ENCODE assay signal across 26 mouse cellular contexts in the genomic region with DNA sequence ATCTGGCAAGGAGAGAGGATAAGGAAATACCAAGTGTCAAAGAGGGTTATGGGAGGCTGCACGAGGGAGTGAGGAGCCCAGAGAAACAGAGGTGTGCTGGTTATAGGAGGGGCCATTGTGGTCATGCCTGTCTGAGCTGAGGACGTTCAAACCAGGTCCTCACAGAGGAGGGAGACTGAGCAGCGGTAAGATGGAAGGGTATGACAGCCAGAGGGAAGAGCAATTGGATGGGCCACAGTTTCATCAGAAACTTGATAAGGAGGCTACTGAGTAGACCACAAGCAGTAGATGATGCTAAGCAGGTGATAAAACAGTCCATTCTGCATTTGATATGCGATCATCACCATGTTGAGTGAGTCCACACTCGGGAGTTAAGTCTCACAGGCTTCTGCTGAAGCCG.
DNase-seq lines count a peak whose midpoint lies in the region; ATAC-seq and TF ChIP-seq lines count a peak whose summit lies in the region.
"Had no signal": no experiment of that assay in that cellular context is flagged by ENCODE, and none has a peak within 500 bp of the region (broad histone marks: within the 10 kb centered on the region; RNA-seq: fewer than 3 reads in every experiment).

No protein-coding gene starts in this region.

- H3K9me3 ChIP-seq in heart, embryonic 11.5 days (replicated peaks; ENCODE audit: control insufficient read depth, low read length) = no peaks in the 10 kb centered on the region
- H3K9me3 ChIP-seq in kidney, embryonic 15.5 days (replicated peaks) = no peaks in the 10 kb centered on the region
- no peaks in the 10 kb centered on the region for H3K9me3 ChIP-seq in MEL (replicated peaks; ENCODE audit: insufficient read depth, low read length)
- H3K9me3 ChIP-seq: embryonic facial prominence, embryonic 13.5 days; embryonic facial prominence, embryonic 15.5 days; forebrain, embryonic 10.5 days; forebrain, embryonic 12.5 days had no signal

- H3K4me2 ChIP-seq in heart, embryonic 11.5 days = no peak overlapping the region
- H3K4me2 ChIP-seq in kidney, embryonic 15.5 days = no peak overlapping the region
- H3K4me2 ChIP-seq: embryonic facial prominence, embryonic 13.5 days; embryonic facial prominence, embryonic 15.5 days; forebrain, embryonic 12.5 days had no signal

- no peaks in the 10 kb centered on the region for H3K36me3 ChIP-seq in heart, embryonic 11.5 days (ENCODE audit: control insufficient read depth, insufficient read depth, low read length)
- H3K36me3 ChIP-seq in kidney, embryonic 15.5 days = no peaks in the 10 kb centered on the region
- H3K36me3 ChIP-seq in MEL (ENCODE audit: control insufficient read depth in 1 of 2, insufficient read depth in 2 of 2, low read length in 2 of 2) = peaks cover 2 to 43% of the 10 kb centered on the region in 2 experiments
- H3K36me3 ChIP-seq: embryonic facial prominence, embryonic 13.5 days; embryonic facial prominence, embryonic 15.5 days; forebrain, embryonic 10.5 days; forebrain, embryonic 12.5 days had no signal

- H3K79me2 ChIP-seq in MEL (ENCODE audit: control insufficient read depth, insufficient read depth, low read length, poor library complexity) = no peaks in the 10 kb centered on the region; the same call in 1 of the 2 replicates

- H3K27me3 ChIP-seq in heart, embryonic 11.5 days (ENCODE audit: control insufficient read depth, insufficient read depth, low read length) = peaks cover 12% of the 10 kb centered on the region; the same call in 1 of the 2 replicates
- no peaks in the 10 kb centered on the region for H3K27me3 ChIP-seq in kidney, embryonic 15.5 days
- H3K27me3 ChIP-seq in MEL (ENCODE audit: control insufficient read depth in 1 of 2, insufficient read depth in 2 of 2, low read length in 2 of 2) = no peaks in the 10 kb centered on the region
- H3K27me3 ChIP-seq: embryonic facial prominence, embryonic 13.5 days; embryonic facial prominence, embryonic 15.5 days; forebrain, embryonic 12.5 days; Patski had no signal

- no peak overlapping the region for H3K9ac ChIP-seq in heart, embryonic 11.5 days (ENCODE audit: low read depth, low read length)
- no peak overlapping the region for H3K9ac ChIP-seq in kidney, embryonic 15.5 days
- peak overlapping the region; percentile 66 for H3K9ac ChIP-seq in MEL (ENCODE audit: control insufficient read depth, low read depth, low read length, poor library complexity, severe bottlenecking)
- H3K9ac ChIP-seq: embryonic facial prominence, embryonic 13.5 days; embryonic facial prominence, embryonic 15.5 days; forebrain, embryonic 12.5 days had no signal

- peak; percentile 15 for DNase-seq in heart, adult 11 months
- no peak for DNase-seq in kidney, adult 9 months
- DNase-seq in MEL (ENCODE audit: low read depth, low spot score) = peak; percentile 61
- no peak for DNase-seq in urinary bladder, adult 2 months (ENCODE audit: low spot score)
- DNase-seq: adrenal gland, adult 8-10 months; adrenal gland, postnatal 14 days; adrenal gland, postnatal 36 days; B cell, adult 2 months; cerebellum, adult 11-12 months; cerebellum, adult 2 months; cerebellum, adult 9-10 months; cerebellum, postnatal 10 days; cerebellum, postnatal 36 days; embryo, embryonic 11 days had no signal

- H3K27ac ChIP-seq in heart, embryonic 11.5 days (ENCODE audit: low read depth, low read length) = no peak overlapping the region
- H3K27ac ChIP-seq in kidney, embryonic 15.5 days = no peak overlapping the region
- H3K27ac ChIP-seq in MEL (ENCODE audit: control insufficient read depth, low read depth, low read length) = peak overlapping the region; percentile 91
- H3K27ac ChIP-seq: embryonic facial prominence, embryonic 13.5 days; embryonic facial prominence, embryonic 15.5 days; forebrain, embryonic 10.5 days; forebrain, embryonic 12.5 days had no signal

- peak; percentile 53 to 69; a peak in 2 of 4 replicates for TF ChIP-seq EP300 in MEL (IDR thresholded peaks at IDR 0.05; ENCODE audit: low read depth in 1 of 2, low read length in 2 of 2)

- no peak for TF ChIP-seq RAD21 in MEL (IDR thresholded peaks at IDR 0.05; ENCODE audit: low read depth, low read length)

- H3K4me1 ChIP-seq in heart, embryonic 11.5 days (ENCODE audit: control insufficient read depth, insufficient read depth, low read length) = peaks cover 28% of the 10 kb centered on the region
- H3K4me1 ChIP-seq in kidney, embryonic 15.5 days = peaks cover 40% of the 10 kb centered on the region
- peaks cover 34 to 45% of the 10 kb centered on the region in 2 experiments for H3K4me1 ChIP-seq in MEL (ENCODE audit: control insufficient read depth in 1 of 2, insufficient read depth in 2 of 2, low read length in 2 of 2)

- no peak for ATAC-seq in heart, embryonic 11.5 days (replicated peaks; ENCODE audit: insufficient number of reproducible peaks, low FRiP score, low TSS enrichment)
- ATAC-seq in kidney, embryonic 15.5 days (replicated peaks; ENCODE audit: low FRiP score) = peak; percentile 61; the same call in 1 of the 2 replicates
- peak; percentile 27 for ATAC-seq in megakaryocyte-erythroid progenitor cell, adult 5-6 weeks (replicated peaks; ENCODE audit: low FRiP score, low TSS enrichment, poor library complexity, severe bottlenecking)
- ATAC-seq: activated CD4-positive, CD25-positive, alpha-beta regulatory T cell, adult 4 months; forebrain, embryonic 14.5 days; forebrain, embryonic 16.5 days had no signal

- TF ChIP-seq POLR2A in MEL (IDR thresholded peaks at IDR 0.05; ENCODE audit: control insufficient read depth in 1 of 2, insufficient read depth in 1 of 2, low read depth in 1 of 2, low read length in 2 of 2, poor library complexity in 1 of 2) = peak in 1 of 2 experiments; percentile 39; a peak in 1 of 4 replicates

- TF ChIP-seq CTCF in MEL (IDR thresholded peaks at IDR 0.05 in 2 of 3, conservative IDR thresholded peaks at IDR 0.05 in 1 of 3; ENCODE audit: control insufficient read depth in 1 of 3, insufficient read depth in 1 of 3, low read depth in 2 of 3, low read length in 3 of 3, poor library complexity in 1 of 3, severe bottlenecking in 1 of 3) = no peak

- H3K4me3 ChIP-seq in heart, embryonic 11.5 days (ENCODE audit: low read depth, low read length) = no peak overlapping the region
- no peak overlapping the region for H3K4me3 ChIP-seq in kidney, embryonic 15.5 days (replicated peaks)
- H3K4me3 ChIP-seq in MEL (ENCODE audit: control insufficient read depth in 1 of 2, insufficient read depth in 1 of 2, low read depth in 2 of 2, low read length in 2 of 2) = peak overlapping the region; percentile 25 to 32
- H3K4me3 ChIP-seq: embryonic facial prominence, embryonic 13.5 days; embryonic facial prominence, embryonic 15.5 days; erythroblast, embryonic 14.5 days; forebrain, embryonic 10.5 days; forebrain, embryonic 12.5 days had no signal

- 57% methylated on average over 6 of the region's 6 CpGs for WGBS in heart, embryonic 11.5 days (ENCODE audit: insufficient replicate concordance)
- WGBS in kidney, embryonic 15.5 days = 46% methylated on average over 6 of the region's 6 CpGs

TF ChIP-seq in MEL, 35 proteins besides CTCF, POLR2A, EP300 and RAD21:
- TF ChIP-seq GATA1 (IDR thresholded peaks at IDR 0.05; ENCODE audit: low read depth, low read length) (peak; percentile 59; the same call in 1 of the 2 replicates), NELFE (IDR thresholded peaks at IDR 0.05; ENCODE audit: low read depth, low read length) (peak; percentile 28; the same call in 1 of the 2 replicates), TAL1 (IDR thresholded peaks at IDR 0.05; ENCODE audit: low read length) (no peak), ETS1 (IDR thresholded peaks at IDR 0.05; ENCODE audit: low read depth, low read length) (peak; percentile 80), KAT2A (conservative IDR thresholded peaks at IDR 0.05; ENCODE audit: low read depth, low read length) (no peak; the same call in 1 of the 2 replicates), NRF1 (IDR thresholded peaks at IDR 0.05; ENCODE audit: insufficient read depth, low read depth, low read length, poor library complexity, severe bottlenecking) (no peak), RCOR1 (IDR thresholded peaks at IDR 0.05; ENCODE audit: low read depth, low read length) (peak; percentile 49; the same call in 1 of the 2 replicates), SIN3A (IDR thresholded peaks at IDR 0.05; ENCODE audit: low read length) (peak; percentile 66), MAX (IDR thresholded peaks at IDR 0.05; ENCODE audit: low read length) (0 out of 2 replicates have a peak, but pooled peaks have one; percentile 36), MXI1 (IDR thresholded peaks at IDR 0.05; ENCODE audit: low read depth, low read length) (peak; percentile 55), TBP (IDR thresholded peaks at IDR 0.05; ENCODE audit: low read depth, low read length) (0 out of 2 replicates have a peak, but pooled peaks have one; percentile 29), MYC (IDR thresholded peaks at IDR 0.05; ENCODE audit: low read depth, low read length) (0 out of 2 replicates have a peak, but pooled peaks have one; percentile 6), TCF12 (IDR thresholded peaks at IDR 0.05; ENCODE audit: low read depth, low read length) (peak; percentile 54), CHD1 (IDR thresholded peaks at IDR 0.05; ENCODE audit: low read depth, low read length) (no peak), GABPA (IDR thresholded peaks at IDR 0.05; ENCODE audit: low read depth, low read length) (no peak), BHLHE40 (IDR thresholded peaks at IDR 0.05; ENCODE audit: borderline replicate concordance, low read depth, low read length) (0 out of 2 replicates have a peak, but pooled peaks have one; percentile 7)

Comparison
In these comparisons a context has a peak if more than half of its experiments do, and no peak if none do; other contexts are left out.
1. DNase-seq: peak in heart, adult 11 months (single experiment) and MEL (single experiment); none in kidney, adult 9 months (single experiment) and urinary bladder, adult 2 months (single experiment).
2. H3K4me3 ChIP-seq: peak in MEL (2 of 2); none in heart, embryonic 11.5 days (single experiment) and kidney, embryonic 15.5 days (single experiment).